Comparison of ENCODE assay signal across 28 mouse cellular contexts in genomic region chr3:154671013-154671412, GRCm38 (mm10). TPM values are rescaled to one million over a fixed set of nuclear protein-coding genes. Genes with fewer than 3 reads are reported as not detected.
A peak's percentile ranks its signal among the peaks of the same experiment; 100 is the strongest.
DNase-seq lines count a peak whose midpoint lies in the region; ATAC-seq and TF ChIP-seq lines count a peak whose summit lies in the region.
"Had no signal": no experiment of that assay in that cellular context is flagged by ENCODE, and none has a peak within 500 bp of the region (broad histone marks: within the 10 kb centered on the region; RNA-seq: fewer than 3 reads in every experiment).

No protein-coding gene starts in this region.

- no peak overlapping the region for H3K27ac ChIP-seq in midbrain, embryonic 13.5 days
- H3K27ac ChIP-seq in midbrain, embryonic 10.5 days (replicated peaks), result no peak overlapping the region
- H3K27ac ChIP-seq in intestine, embryonic 15.5 days, result no peak overlapping the region
- no peak overlapping the region for H3K27ac ChIP-seq in stomach, postnatal 0 days (replicated peaks)
- H3K27ac ChIP-seq: embryonic facial prominence, embryonic 10.5 days; embryonic facial prominence, embryonic 13.5 days; forebrain, embryonic 10.5 days; forebrain, embryonic 13.5 days; heart, embryonic 15.5 days; hindbrain, embryonic 14.5 days had no signal

- H3K4me1 ChIP-seq in midbrain, embryonic 13.5 days (replicated peaks), result 0 out of 2 replicates have a peak, but pooled peaks cover 6% of the 10 kb centered on the region
- H3K4me1 ChIP-seq in midbrain, embryonic 10.5 days, result peaks cover 7% of the 10 kb centered on the region; the same call in 1 of the 2 replicates
- H3K4me1 ChIP-seq in intestine, embryonic 15.5 days (replicated peaks), result 0 out of 2 replicates have a peak, but pooled peaks cover 2% of the 10 kb centered on the region
- no peaks in the 10 kb centered on the region for H3K4me1 ChIP-seq in stomach, postnatal 0 days (replicated peaks; ENCODE audit: control insufficient read depth, insufficient read depth)
- H3K4me1 ChIP-seq: embryonic facial prominence, embryonic 13.5 days; heart, embryonic 12.5 days; heart, embryonic 15.5 days had no signal

- no peak for TF ChIP-seq CTCF in stomach, postnatal 0 days (IDR thresholded peaks at IDR 0.05; ENCODE audit: low read depth)

- no peak overlapping the region for H3K4me3 ChIP-seq in midbrain, embryonic 13.5 days (replicated peaks)
- no peak overlapping the region for H3K4me3 ChIP-seq in midbrain, embryonic 10.5 days
- H3K4me3 ChIP-seq in intestine, embryonic 15.5 days (replicated peaks), result no peak overlapping the region
- no peak overlapping the region for H3K4me3 ChIP-seq in stomach, postnatal 0 days (ENCODE audit: low read depth, low read length)
- H3K4me3 ChIP-seq: embryonic facial prominence, embryonic 10.5 days; embryonic facial prominence, embryonic 13.5 days; erythroblast, embryonic 14.5 days; forebrain, embryonic 10.5 days; forebrain, embryonic 13.5 days; heart, embryonic 12.5 days; heart, embryonic 15.5 days had no signal

- no peaks in the 10 kb centered on the region for H3K9me3 ChIP-seq in midbrain, embryonic 13.5 days
- H3K9me3 ChIP-seq in midbrain, embryonic 10.5 days (replicated peaks), result no peaks in the 10 kb centered on the region
- H3K9me3 ChIP-seq in intestine, embryonic 15.5 days, result no peaks in the 10 kb centered on the region
- H3K9me3 ChIP-seq in stomach, postnatal 0 days (ENCODE audit: control insufficient read depth, low read length), result no peaks in the 10 kb centered on the region
- H3K9me3 ChIP-seq: embryonic facial prominence, embryonic 10.5 days; embryonic facial prominence, embryonic 13.5 days; forebrain, embryonic 10.5 days; forebrain, embryonic 13.5 days; heart, embryonic 12.5 days; heart, embryonic 15.5 days had no signal

- 69% methylated on average over 5 of the region's 5 CpGs for WGBS in midbrain, embryonic 13.5 days
- 77% methylated on average over 5 of the region's 5 CpGs for WGBS in midbrain, embryonic 10.5 days
- WGBS in intestine, embryonic 15.5 days, result 68% methylated on average over 5 of the region's 5 CpGs
- WGBS in stomach, postnatal 0 days, result 70% methylated on average over 5 of the region's 5 CpGs

- ATAC-seq in midbrain, embryonic 13.5 days, result 0 out of 2 replicates have a peak, but pooled peaks have one; percentile 20
- peak; percentile 84 for ATAC-seq in intestine, embryonic 15.5 days
- 0 out of 2 replicates have a peak, but pooled peaks have one; percentile 21 for ATAC-seq in stomach, postnatal 0 days (ENCODE audit: low FRiP score, low TSS enrichment)
- ATAC-seq: activated CD4-positive, CD25-positive, alpha-beta regulatory T cell, adult 4 months; CD4-positive, CD25-positive, alpha-beta regulatory T cell, adult 4 months; forebrain, embryonic 13.5 days; forebrain, embryonic 16.5 days had no signal

- no peak overlapping the region for H3K4me2 ChIP-seq in midbrain, embryonic 13.5 days (replicated peaks)
- no peak overlapping the region; the same call in 1 of the 2 replicates for H3K4me2 ChIP-seq in intestine, embryonic 15.5 days (replicated peaks)
- no peak overlapping the region for H3K4me2 ChIP-seq in stomach, postnatal 0 days (replicated peaks; ENCODE audit: low read depth)
- H3K4me2 ChIP-seq: embryonic facial prominence, embryonic 13.5 days; forebrain, embryonic 13.5 days; heart, embryonic 12.5 days; heart, embryonic 15.5 days; hindbrain, embryonic 14.5 days had no signal

- no peak for DNase-seq in midbrain, embryonic 10.5 days (ENCODE audit: low spot score)
- DNase-seq in stomach, postnatal 0 days (ENCODE audit: low spot score), result no peak
- no peak for DNase-seq in kidney, adult 8-10 months
- no peak for DNase-seq in cerebellum, postnatal 36 days
- DNase-seq: adrenal gland, postnatal 10 days; adrenal gland, postnatal 36 days; cerebellum, adult 18-20 months; cerebellum, adult 9-10 months; cerebellum, postnatal 25 days; embryo, embryonic 11 days; gastrocnemius, postnatal 10 days; gastrocnemius, postnatal 36 days; heart, postnatal 10 days; heart, postnatal 36 days; kidney, adult 11 months had no signal

- H3K36me3 ChIP-seq in midbrain, embryonic 13.5 days, result no peaks in the 10 kb centered on the region
- H3K36me3 ChIP-seq in midbrain, embryonic 10.5 days, result no peaks in the 10 kb centered on the region
- H3K36me3 ChIP-seq in intestine, embryonic 15.5 days, result no peaks in the 10 kb centered on the region
- no peaks in the 10 kb centered on the region for H3K36me3 ChIP-seq in stomach, postnatal 0 days (ENCODE audit: control insufficient read depth, insufficient read depth, low read length)
- H3K36me3 ChIP-seq: embryonic facial prominence, embryonic 10.5 days; embryonic facial prominence, embryonic 13.5 days; forebrain, embryonic 10.5 days; heart, embryonic 12.5 days; heart, embryonic 15.5 days had no signal

- H3K9ac ChIP-seq in midbrain, embryonic 13.5 days (replicated peaks), result no peak overlapping the region
- H3K9ac ChIP-seq in intestine, embryonic 15.5 days, result no peak overlapping the region
- H3K9ac ChIP-seq in stomach, postnatal 0 days (ENCODE audit: low read length), result no peak overlapping the region
- H3K9ac ChIP-seq: embryonic facial prominence, embryonic 13.5 days; forebrain, embryonic 13.5 days; heart, embryonic 12.5 days; heart, embryonic 15.5 days; hindbrain, embryonic 14.5 days had no signal

- no peak for TF ChIP-seq EP300 in stomach, postnatal 0 days (optimal IDR thresholded peaks at IDR 0.05)

- H3K27me3 ChIP-seq in midbrain, embryonic 13.5 days, result 0 out of 2 replicates have a peak, but pooled peaks cover 3% of the 10 kb centered on the region
- no peaks in the 10 kb centered on the region; the same call in 1 of the 2 replicates for H3K27me3 ChIP-seq in midbrain, embryonic 10.5 days (ENCODE audit: low read depth, poor library complexity, severe bottlenecking)
- no peaks in the 10 kb centered on the region for H3K27me3 ChIP-seq in intestine, embryonic 15.5 days (replicated peaks)
- no peaks in the 10 kb centered on the region for H3K27me3 ChIP-seq in stomach, postnatal 0 days (ENCODE audit: control insufficient read depth, insufficient read depth, low read length)
- H3K27me3 ChIP-seq: forebrain, embryonic 13.5 days had no signal

RNA-seq across cellular contexts. Expression of gene Erich3, which starts 7.4 kb away (rescaled TPM):
- 2.2 and 2.5 TPM in 2 replicates for polyA plus RNA-seq in midbrain, embryonic 13.5 days (2015; fragmentation: Nextera tagmentation; extraction: Ambion mirVana)
- 0.58 and 0.76 TPM in 2 replicates for polyA plus RNA-seq in midbrain, embryonic 10.5 days (2016; fragmentation: Nextera tagmentation; extraction: Ambion mirVana)
- 0.20 TPM in 2 replicates for polyA plus RNA-seq in intestine, embryonic 15.5 days (2015; fragmentation: Nextera tagmentation; extraction: Ambion mirVana)
- 0.05 and 0.06 TPM in 2 replicates for polyA plus RNA-seq in stomach, postnatal 0 days (2015; fragmentation: Nextera tagmentation; extraction: Ambion mirVana)
- polyA plus RNA-seq: activated CD4-positive, CD25-positive, alpha-beta regulatory T cell, adult 4 months; CD4-positive, CD25-positive, alpha-beta regulatory T cell, adult 4 months; erythroblast, embryonic 14.5 days had no signal

Comparison
In these comparisons a context has a peak if more than half of its experiments do, and no peak if none do; other contexts are left out.
1. ATAC-seq: peak in every context shown above with its lines; median percentile 84 in intestine, embryonic 15.5 days; 21 in stomach, postnatal 0 days; 20 in midbrain, embryonic 13.5 days.